Mouse (Mus musculus) midbrain, embryonic 16.5 days (tissue): Measurements from ENCODE around the gene Eif2ak3. TPM values are rescaled to one million over a fixed set of nuclear protein-coding genes. Genes with fewer than 3 reads are reported as not detected.

Experiments
- ATAC-seq: fragments of 200-750 bp; cut with Nextera tagmentation; 2 replicates; pipeline ENCODE4 v1.8.0; 2017; ENCODE audit warnings: moderate TSS enrichment
- H3K27ac ChIP-seq: fragments of 300-500 bp; sonication (generic); 2 replicates; pipeline ENCODE4 v1.5.1; 2014; ENCODE audit warnings: mild to moderate bottlenecking, low read length, mixed read lengths
- H3K27me3 ChIP-seq: fragments of 300-500 bp; sonication (generic); 2 replicates; pipeline ENCODE4 v1.6.1; 2014; ENCODE audit warnings: low read depth, low read length, mixed read lengths; ENCODE audit not compliant: control insufficient read depth, insufficient read depth
- H3K36me3 ChIP-seq: fragments of 300-500 bp; sonication (generic); 2 replicates; pipeline ENCODE4 v1.6.1; 2014; ENCODE audit warnings: mild to moderate bottlenecking, low read length, moderate library complexity, mixed read lengths; ENCODE audit not compliant: control insufficient read depth, insufficient read depth
- H3K4me1 ChIP-seq: fragments of 300-500 bp; sonication (generic); 2 replicates; pipeline ENCODE4 v1.6.1; 2014; ENCODE audit warnings: mild to moderate bottlenecking, low read length, mixed read lengths; ENCODE audit not compliant: control insufficient read depth, insufficient read depth
- H3K4me2 ChIP-seq: fragments of 300-500 bp; sonication (generic); 2 replicates; pipeline ENCODE4 v1.6.1; 2014; ENCODE audit warnings: mild to moderate bottlenecking, low read length, mixed read lengths
- H3K4me3 ChIP-seq: fragments of 300-500 bp; sonication (generic); 2 replicates; pipeline ENCODE4 v1.5.1; 2014; ENCODE audit warnings: low read depth, mild to moderate bottlenecking, low read length, moderate library complexity, mixed read lengths
- H3K9ac ChIP-seq: fragments of 300-500 bp; sonication (generic); 2 replicates; pipeline ENCODE4 v1.6.1; 2014; ENCODE audit warnings: low read depth, low read length, mixed read lengths
- H3K9me3 ChIP-seq: fragments of 300-500 bp; sonication (generic); replicated peaks from 2 replicates; pipeline ENCODE4 v1.6.1; 2014; ENCODE audit warnings: mild to moderate bottlenecking, low read length, mixed read lengths; ENCODE audit not compliant: control insufficient read depth, poor library complexity, severe bottlenecking
- WGBS: fragments of 180-500 bp; shearing (Covaris S2); extraction: QIAGEN DNeasy Blood & Tissue Kit; methylation state at CpG from one replicate; pipeline ENCODE4 v1.1.7; 2014; 5-methylcytosine and 5-hydroxymethylcytosine counted together
- polyA plus RNA-seq: library from polyadenylated mRNA; unstranded; fragments of >200 nt; fragmentation: Nextera tagmentation; extraction: Ambion mirVana; gene quantifications from 2 replicates; pipeline ENCODE4 v1.2.1, GENCODE M21; 2015

The Eif2ak3 gene
- polyA plus RNA-seq, result 12.5 and 13.4 TPM in 2 replicates

GRCm38 (mm10) chr6:70844002-70844804 lies at the start of gene Eif2ak3:
Eif2ak3 (plus strand) TSS chr6:70844515.
- under 1% methylated on average over 49 of the region's 63 CpGs for WGBS

DNA sequence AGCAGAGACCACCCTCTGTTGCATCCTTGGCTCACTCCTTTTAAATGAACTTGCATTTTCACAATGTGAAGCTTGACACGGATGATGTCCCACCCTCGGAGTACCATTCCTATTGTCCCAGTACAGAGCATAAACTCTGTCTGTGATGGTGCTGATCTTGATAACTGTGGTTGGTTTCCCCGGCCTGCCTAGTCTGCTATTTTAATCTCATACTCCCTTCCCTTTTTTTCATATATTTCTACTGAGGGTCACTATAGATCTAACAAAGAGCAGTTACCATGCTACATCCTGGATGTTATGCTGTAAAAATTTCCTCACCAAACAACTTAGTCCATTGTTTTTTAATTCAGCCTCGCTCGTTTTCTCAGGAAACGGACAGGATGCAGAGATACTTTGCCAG lies 47.4 kb upstream of the Eif2ak3 start:
- Histone ChIP-seq H3K9me3 (no peaks in the 10 kb centered on the region), H3K27ac (no peak overlapping the region), H3K4me3 (no peak overlapping the region), H3K4me2 (no peak overlapping the region), H3K9ac (no peak overlapping the region), H3K4me1 (peaks cover 4% of the 10 kb centered on the region; the same call in 1 of the 2 replicates), H3K36me3 (no peaks in the 10 kb centered on the region), H3K27me3 (no peaks in the 10 kb centered on the region)
- 93% methylated on average over 6 of the region's 6 CpGs for WGBS
- no peak for ATAC-seq

More at GRCm38 (mm10) chr6:70844002-70844804, at the start of gene Eif2ak3:
- ATAC-seq, result peak; percentile 99
- no peaks in the 10 kb centered on the region for H3K27me3 ChIP-seq
- H3K4me3 ChIP-seq, result peak within 1 kb of the TSS; percentile 84
- H3K4me2 ChIP-seq, result peak within 1 kb of the TSS; percentile 91
- no peaks in the 10 kb centered on the region for H3K36me3 ChIP-seq
- H3K9ac ChIP-seq, result peak within 1 kb of the TSS; percentile 80
- H3K27ac ChIP-seq, result peak within 1 kb of the TSS; percentile 91
- H3K9me3 ChIP-seq, result no peaks in the 10 kb centered on the region
- peaks cover 23% of the 10 kb centered on the region for H3K4me1 ChIP-seq

GRCm38 (mm10) chr6:70797581-70798251 lies 46.6 kb upstream of the Eif2ak3 start:
- no peak overlapping the region for H3K27ac ChIP-seq
- H3K27me3 ChIP-seq, result no peaks in the 10 kb centered on the region
- ATAC-seq, result 0 out of 2 replicates have a peak, but pooled peaks have one; percentile 39
- H3K9ac ChIP-seq, result no peak overlapping the region
- H3K9me3 ChIP-seq, result no peaks in the 10 kb centered on the region
- H3K4me1 ChIP-seq, result peaks cover 2% of the 10 kb centered on the region; the same call in 1 of the 2 replicates
- H3K36me3 ChIP-seq, result no peaks in the 10 kb centered on the region
- no peak overlapping the region for H3K4me3 ChIP-seq
- 18% methylated on average over 9 of the region's 9 CpGs for WGBS
- H3K4me2 ChIP-seq, result no peak overlapping the region

- peak; percentile 54 for ATAC-seq
- Histone ChIP-seq H3K4me1 (peaks cover 9% of the 10 kb centered on the region), H3K9ac (no peak overlapping the region), H3K4me2 (peak overlapping the region; percentile 32), H3K9me3 (no peaks in the 10 kb centered on the region), H3K36me3 (no peaks in the 10 kb centered on the region), H3K4me3 (no peak overlapping the region), H3K27me3 (no peaks in the 10 kb centered on the region), H3K27ac (no peak overlapping the region)
- 23% methylated on average over 3 of the region's 3 CpGs for WGBS
Observed at GRCm38 (mm10) chr6:70804632-70805031, 39.7 kb upstream of the Eif2ak3 start.

GRCm38 (mm10) chr6:70805267-70805666 lies 39.0 kb upstream of the Eif2ak3 start:
- no peaks in the 10 kb centered on the region for H3K9me3 ChIP-seq
- H3K4me2 ChIP-seq, result peak overlapping the region; percentile 45
- H3K36me3 ChIP-seq, result no peaks in the 10 kb centered on the region
- H3K4me1 ChIP-seq, result peaks cover 9% of the 10 kb centered on the region
- no peak overlapping the region for H3K4me3 ChIP-seq
- WGBS, result 18% methylated on average over 7 of the region's 7 CpGs
- H3K27me3 ChIP-seq, result no peaks in the 10 kb centered on the region
- no peak overlapping the region for H3K9ac ChIP-seq
- no peak overlapping the region for H3K27ac ChIP-seq
- ATAC-seq, result peak; percentile 66

- peaks cover 9% of the 10 kb centered on the region for H3K4me1 ChIP-seq
- no peaks in the 10 kb centered on the region for H3K27me3 ChIP-seq
- peak overlapping the region; percentile 38 for H3K4me2 ChIP-seq
- ATAC-seq, result peak; percentile 66
- 9% methylated on average over 13 of the region's 13 CpGs for WGBS
- peak overlapping the region; percentile 1; the same call in 1 of the 2 replicates for H3K4me3 ChIP-seq
- no peak overlapping the region for H3K27ac ChIP-seq
- H3K9me3 ChIP-seq, result no peaks in the 10 kb centered on the region
- H3K9ac ChIP-seq, result no peak overlapping the region; the same call in 1 of the 2 replicates
- H3K36me3 ChIP-seq, result no peaks in the 10 kb centered on the region
Observed at GRCm38 (mm10) chr6:70805820-70806513, 38.3 kb upstream of the Eif2ak3 start.

DNA sequence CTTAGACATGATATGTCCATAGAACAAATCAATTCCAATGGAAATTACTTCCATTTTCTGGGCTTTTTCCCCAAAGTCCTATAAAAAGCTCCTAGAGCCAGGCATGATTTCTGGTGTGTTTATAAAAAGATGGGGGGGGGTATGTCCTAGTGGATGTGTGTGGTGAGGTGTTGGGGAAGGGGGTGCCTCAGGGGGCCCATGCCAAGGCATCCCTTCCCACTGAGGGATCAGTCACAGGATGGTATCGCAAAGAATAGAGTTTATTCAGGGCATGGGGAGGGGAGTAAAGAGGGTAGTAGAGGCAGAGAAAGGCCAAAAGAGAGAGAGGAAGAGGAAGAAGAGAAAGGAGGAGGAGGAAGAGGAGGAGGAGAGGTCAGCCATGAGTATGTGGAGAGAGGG lies 37.8 kb upstream of the Eif2ak3 start:
- ATAC-seq, result peak; percentile 46
- Histone ChIP-seq H3K27ac (no peak overlapping the region), H3K27me3 (no peaks in the 10 kb centered on the region), H3K36me3 (no peaks in the 10 kb centered on the region), H3K4me1 (peaks cover 9% of the 10 kb centered on the region), H3K9ac (no peak overlapping the region), H3K4me3 (no peak overlapping the region), H3K9me3 (no peaks in the 10 kb centered on the region), H3K4me2 (peak overlapping the region; percentile 38)
- WGBS, result 20% methylated on average over 1 of the region's 1 CpGs

DNA sequence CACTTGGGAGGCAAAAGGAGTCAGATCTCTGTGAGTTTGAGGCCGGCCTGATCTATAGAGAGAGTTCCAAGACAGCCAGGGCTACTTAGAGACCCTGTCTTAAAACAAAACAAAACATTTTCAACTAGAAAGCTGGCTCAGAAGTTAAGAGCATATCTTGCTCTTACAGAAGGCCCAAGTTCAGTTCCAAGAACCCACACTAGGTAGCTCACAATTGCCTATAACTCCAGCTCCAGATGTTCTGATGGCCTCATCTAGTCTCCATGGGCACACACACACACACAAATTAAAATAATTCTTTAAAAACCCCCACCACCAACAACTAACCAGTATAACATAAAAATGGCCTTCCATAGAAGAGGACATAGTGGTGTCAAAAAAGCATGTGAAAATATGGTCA lies 33.8 kb upstream of the Eif2ak3 start:
- ATAC-seq, result no peak
- Histone ChIP-seq H3K4me3 (no peak overlapping the region), H3K4me2 (no peak overlapping the region), H3K4me1 (peaks cover 3% of the 10 kb centered on the region), H3K9me3 (no peaks in the 10 kb centered on the region), H3K9ac (no peak overlapping the region), H3K27me3 (no peaks in the 10 kb centered on the region), H3K36me3 (no peaks in the 10 kb centered on the region), H3K27ac (no peak overlapping the region)
- 79% methylated on average over 1 of the region's 1 CpGs for whole genome bisulfite sequencing
